Mouse (Mus musculus) cortical plate, adult 2 months (tissue): Measurements from ENCODE around the gene Mab21l1.

ENCODE experiments used
- CTCF ChIP-seq: fragments of 200-500 bp; IDR thresholded peaks from 2 replicates; pipeline ENCODE4 v1.5.1; 2011; ENCODE audit warnings: mild to moderate bottlenecking, control low read depth, low read length; ENCODE audit not compliant: insufficient read depth; ENCODE audit errors: extremely low read depth
- POLR2A ChIP-seq: fragments of 200-500 bp; IDR thresholded peaks from 2 replicates; pipeline ENCODE4 v1.6.1; 2011; ENCODE audit warnings: mild to moderate bottlenecking, low read length, control low read depth; ENCODE audit not compliant: insufficient read depth; ENCODE audit errors: extremely low read depth

GRCm38 (mm10) chr3:55774203-55774602 lies 8.1 kb upstream of the Mab21l1 start:
- TF ChIP-seq CTCF = no peak
- TF ChIP-seq POLR2A = no peak
